Mouse (Mus musculus) lung, adult 2 months (tissue): ENCODE data around the gene Il17d.

ENCODE experiments used
- CTCF ChIP-seq: fragments of 200-500 bp; IDR thresholded peaks from 2 replicates; pipeline ENCODE4 v1.5.1; 2011; ENCODE audit warnings: mild to moderate bottlenecking, low read length, control low read depth; ENCODE audit not compliant: insufficient read depth
- POLR2A ChIP-seq: fragments of 200-500 bp; IDR thresholded peaks from 2 replicates; pipeline ENCODE4 v1.6.1; 2011; ENCODE audit warnings: low read depth, mild to moderate bottlenecking, control low read depth, low read length, borderline replicate concordance; ENCODE audit errors: extremely low read depth

DNA sequence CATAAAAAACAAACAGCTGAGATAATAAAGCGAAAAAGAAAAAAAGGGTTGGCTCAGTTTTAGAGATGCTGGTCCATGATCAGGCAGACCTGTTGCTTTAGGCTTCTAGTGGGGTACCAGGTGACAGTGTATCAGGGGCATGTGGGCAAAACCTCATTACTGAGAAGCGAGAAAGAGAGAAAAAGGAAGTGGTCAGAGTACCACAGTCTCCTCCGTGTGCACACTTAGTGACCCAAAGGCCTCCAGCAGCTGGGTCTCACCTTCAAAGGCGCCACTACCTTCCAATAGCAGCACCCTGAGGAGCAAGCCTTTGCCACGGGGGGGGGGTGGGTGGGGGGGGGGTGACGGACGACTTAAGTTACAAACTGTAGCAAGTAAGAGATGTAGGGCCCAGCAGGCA is 2.5 kb downstream of the Il17d start:
- TF ChIP-seq CTCF (no peak), POLR2A (no peak)
